Mouse (Mus musculus) CH12.LX (cell line): ENCODE results near the gene Otx2. TPM values are rescaled to one million over a fixed set of nuclear protein-coding genes. Genes with fewer than 3 reads are reported as not detected.

Experiments
- DNase-seq: peaks from one replicate; pipeline ENCODE4 v3.0.0-alpha.2; 2013; ENCODE audit errors: extremely low read depth
- H3K27ac ChIP-seq: 2 replicates; pipeline ENCODE4 v1.5.1; 2012; ENCODE audit warnings: low read depth, mild to moderate bottlenecking, control low read depth, moderate library complexity; ENCODE audit not compliant: insufficient read depth
- H3K27me3 ChIP-seq: replicated peaks from 2 replicates; pipeline ENCODE3; 2012; ENCODE audit warnings: inconsistent platforms
- H3K36me3 ChIP-seq, 2 experiments: replicated peaks in 1 of 2; 2 replicates each; pipeline versions ENCODE3 to v1.6.1; 2012; ENCODE audit warnings: inconsistent platforms in 1 of 2, low read length in 1 of 2, mild to moderate bottlenecking in 1 of 2, mixed read lengths in 1 of 2, moderate library complexity in 1 of 2; ENCODE audit not compliant: control insufficient read depth in 1 of 2, insufficient read depth in 1 of 2
- H3K4me1 ChIP-seq, 2 experiments: 2 replicates each; pipeline ENCODE4 v1.6.1; 2012; ENCODE audit warnings: inconsistent platforms in 1 of 2, moderate library complexity in 1 of 2; ENCODE audit not compliant: insufficient read depth in 2 of 2, control insufficient read depth in 1 of 2
- H3K4me2 ChIP-seq: 2 replicates; pipeline ENCODE4 v1.6.1; 2012; ENCODE audit warnings: low read depth, mild to moderate bottlenecking, control low read depth; ENCODE audit not compliant: poor library complexity, insufficient read depth, severe bottlenecking
- H3K4me3 ChIP-seq, 3 experiments: fragments of 150-350 bp in 1 of 3; sonication (generic) in 1 of 3; replicated peaks in 1 of 3; 2 replicates each; pipeline versions ENCODE3 to v1.5.1; 2011 to 2012; ENCODE audit warnings: low read depth in 2 of 3, low read length in 2 of 3, mild to moderate bottlenecking in 2 of 3, moderate library complexity in 2 of 3, control low read depth in 1 of 3, improper control_type of control experiment in 1 of 3, inconsistent platforms in 1 of 3, mixed read lengths in 1 of 3; ENCODE audit not compliant: poor library complexity in 1 of 3
- H3K79me2 ChIP-seq: replicated peaks from 2 replicates; pipeline ENCODE4 v1.6.1; 2012; ENCODE audit warnings: mild to moderate bottlenecking, moderate library complexity; ENCODE audit not compliant: control insufficient read depth, poor library complexity, insufficient read depth, severe bottlenecking; ENCODE audit errors: extremely low read depth
- H3K9ac ChIP-seq: 2 replicates; pipeline ENCODE4 v1.6.1; 2012; ENCODE audit warnings: low read depth, mild to moderate bottlenecking, control low read depth, moderate library complexity; ENCODE audit not compliant: insufficient read depth
- H3K9me3 ChIP-seq: replicated peaks from 2 replicates; pipeline ENCODE3; 2012; ENCODE audit warnings: low read length, inconsistent platforms, mixed read lengths
- BHLHE40 ChIP-seq: IDR thresholded peaks from 2 replicates; pipeline ENCODE4 v1.6.1; 2011; ENCODE audit warnings: mild to moderate bottlenecking, low read depth, low read length, improper control_type of control experiment
- ELF1 ChIP-seq: IDR thresholded peaks from 2 replicates; pipeline ENCODE4 v1.6.1; 2014; ENCODE audit warnings: low read depth, mild to moderate bottlenecking, inconsistent platforms, low read length, improper control_type of control experiment
- EP300 ChIP-seq: IDR thresholded peaks from 2 replicates; pipeline ENCODE4 v1.6.1; 2011; ENCODE audit warnings: low read length, improper control_type of control experiment
- JUN ChIP-seq: IDR thresholded peaks from 2 replicates; pipeline ENCODE4 v1.6.1; 2011; ENCODE audit warnings: low read depth, mild to moderate bottlenecking, low read length, improper control_type of control experiment, moderate library complexity; ENCODE audit not compliant: insufficient read depth
- KAT2A ChIP-seq: IDR thresholded peaks from 2 replicates; pipeline ENCODE4 v1.6.1; 2012; ENCODE audit warnings: low read length, improper control_type of control experiment, inconsistent platforms; ENCODE audit not compliant: insufficient replicate concordance
- MEF2A ChIP-seq: IDR thresholded peaks from 2 replicates; pipeline ENCODE4 v1.6.1; 2014; ENCODE audit warnings: low read depth, mild to moderate bottlenecking, inconsistent platforms, low read length, improper control_type of control experiment, borderline replicate concordance
- MXI1 ChIP-seq: IDR thresholded peaks from 2 replicates; pipeline ENCODE4 v1.6.1; 2011; ENCODE audit warnings: mild to moderate bottlenecking, low read depth, low read length, improper control_type of control experiment
- NRF1 ChIP-seq: IDR thresholded peaks from 2 replicates; pipeline ENCODE4 v1.6.1; 2014; ENCODE audit warnings: low read depth, mild to moderate bottlenecking, inconsistent platforms, low read length, improper control_type of control experiment, moderate library complexity
- PAX5 ChIP-seq: IDR thresholded peaks from 2 replicates; pipeline ENCODE4 v1.6.1; 2012; ENCODE audit warnings: low read length, inconsistent platforms, mixed read lengths
- POLR2AphosphoS2 ChIP-seq: IDR thresholded peaks from 2 replicates; pipeline ENCODE4 v1.6.1; 2011; ENCODE audit warnings: low read depth, low read length, improper control_type of control experiment
- SIN3A ChIP-seq: IDR thresholded peaks from 2 replicates; pipeline ENCODE4 v1.6.1; 2012; ENCODE audit warnings: low read length, improper control_type of control experiment, inconsistent platforms
- ZKSCAN1 ChIP-seq: IDR thresholded peaks from 2 replicates; pipeline ENCODE4 v1.6.1; 2012; ENCODE audit warnings: low read depth, inconsistent platforms, low read length, improper control_type of control experiment, borderline replicate concordance
- ZNF384 ChIP-seq: IDR thresholded peaks from 2 replicates; pipeline ENCODE4 v1.6.1; 2012; ENCODE audit warnings: low read depth, low read length, improper control_type of control experiment, inconsistent platforms
- dilution Hi-C: fragments of 300-500 bp; cut with MboI; formaldehyde crosslinking; loops from 2 replicates; pipeline ENCODE4 v1.14.3; 2020; ENCODE audit warnings: low sequenced_read_pairs; ENCODE audit not compliant: extremely low pct_unique_long_range_greater_than_20kb, extremely low pct_ligation_motif_present
- in situ Hi-C: fragments of 300-500 bp; cut with MboI; formaldehyde crosslinking; loops from 3 replicates; pipeline ENCODE4 v1.14.3; 2019; ENCODE audit warnings: low sequenced_read_pairs, low pct_ligation_motif_present, low pct_unique_long_range_greater_than_20kb, mixed read lengths
- polyA plus RNA-seq: library from polyadenylated mRNA; unstranded; fragments of >175 nt; gene quantifications from 2 replicates; pipeline ENCODE4 v1.2.1, GENCODE M21; 2012; ENCODE audit warnings: low read depth; ENCODE audit not compliant: insufficient read length
- total RNA-seq, 2 experiments: library from RNA; depleted of rRNA; stranded (reverse); fragments of 300-350 nt in 1 of 2; fragments of >200 nt in 1 of 2; gene quantifications; 2 replicates each; pipeline ENCODE4 v1.2.3; 2012 to 2014

Otx2 gene
- total and polyA plus RNA-seq, 3 experiments, result not detected

- Histone ChIP-seq H3K36me3 (no peaks in the 10 kb centered on the region), H3K4me3 (no peak overlapping the region), H3K4me1 (no peaks in the 10 kb centered on the region; a peak in 1 of 4 replicates), H3K9me3 (no peaks in the 10 kb centered on the region), H3K4me2 (no peak overlapping the region), H3K27ac (no peak overlapping the region), H3K9ac (no peak overlapping the region), H3K27me3 (no peaks in the 10 kb centered on the region), H3K79me2 (no peaks in the 10 kb centered on the region)
- in situ Hi-C loops, result no loop called here
- dilution Hi-C loops, result no loop called here
- TF ChIP-seq BHLHE40, result no peak
- no peak for TF ChIP-seq SIN3A
- no peak for TF ChIP-seq MXI1
- no peak for TF ChIP-seq KAT2A
- no peak for TF ChIP-seq PAX5
- TF ChIP-seq NRF1, result no peak
- no peak for TF ChIP-seq MEF2A
- no peak for TF ChIP-seq ZNF384
- TF ChIP-seq ZKSCAN1, result no peak
- no peak for TF ChIP-seq JUN
- no peak for DNase-seq
These were observed 21.4 kb downstream of the Otx2 start for GRCm38 (mm10) chr14:48652256-48652655.

GRCm38 (mm10) chr14:48651471-48652211, 22.0 kb downstream of the Otx2 start:
- Histone ChIP-seq H3K9ac (no peak overlapping the region), H3K4me1 (no peaks in the 10 kb centered on the region; a peak in 1 of 4 replicates), H3K79me2 (no peaks in the 10 kb centered on the region), H3K27me3 (no peaks in the 10 kb centered on the region), H3K27ac (no peak overlapping the region), H3K36me3 (no peaks in the 10 kb centered on the region), H3K4me3 (no peak overlapping the region), H3K4me2 (no peak overlapping the region), H3K9me3 (no peaks in the 10 kb centered on the region)
- dilution Hi-C loops (no loop called here), in situ Hi-C loops (no loop called here)
- DNase-seq, result no peak
- TF ChIP-seq POLR2AphosphoS2 (no peak), EP300 (no peak), ELF1 (no peak)
